Mouse (Mus musculus) spleen, adult 2 months (tissue): ENCODE measurements around the gene Ddc.

Source experiments
- CTCF ChIP-seq: fragments of 200-500 bp; IDR thresholded peaks from 2 replicates; pipeline ENCODE4 v1.5.1; 2011; ENCODE audit warnings: mild to moderate bottlenecking, inconsistent platforms; ENCODE audit not compliant: insufficient read depth, insufficient read length, insufficient replicate concordance; ENCODE audit errors: extremely low read depth
- POLR2A ChIP-seq: fragments of 200-500 bp; IDR thresholded peaks from 2 replicates; pipeline ENCODE4 v1.6.1; 2011; ENCODE audit warnings: low read depth, low read length, inconsistent platforms

DNA sequence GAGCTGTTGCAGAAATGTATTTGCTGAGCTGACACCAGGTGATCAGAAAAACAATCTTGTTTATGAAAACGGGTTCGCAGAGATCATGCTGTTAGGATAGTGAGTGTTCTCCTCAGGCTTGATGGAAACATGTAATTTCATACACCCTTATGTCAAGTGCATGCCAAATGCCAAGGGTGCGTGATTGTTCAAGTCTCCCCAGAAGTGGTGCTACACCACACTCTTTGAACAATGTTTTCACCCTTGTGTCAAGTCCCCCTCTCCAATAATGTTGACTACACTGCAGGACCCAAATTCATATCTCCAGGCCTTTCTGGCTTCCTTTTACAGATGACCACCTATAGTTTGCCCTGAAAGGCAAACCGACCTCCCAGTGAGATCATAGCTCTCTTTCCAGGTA lies 49.5 kb downstream of the Ddc start:
- TF ChIP-seq CTCF (no peak), POLR2A (no peak)
